Mouse (Mus musculus) gastrocnemius, adult 2 months (tissue): Measurements from ENCODE around the gene Ptpn13. TPM values are rescaled to one million over a fixed set of nuclear protein-coding genes. Genes with fewer than 3 reads are reported as not detected.
A peak's percentile ranks its signal among the peaks of the same experiment; 100 is the strongest.

Experiments used
- DNase-seq: peaks from one replicate; pipeline ENCODE4 v3.0.0; 2022
- H3K27ac ChIP-seq: fragments of 200-600 bp; 2 replicates; pipeline ENCODE4 v1.8.1; 2022; ENCODE audit warnings: mild to moderate bottlenecking
- H3K4me3 ChIP-seq: fragments of 200-600 bp; 2 replicates; pipeline ENCODE4 v1.8.1; 2022; ENCODE audit warnings: mild to moderate bottlenecking, moderate library complexity
- CTCF ChIP-seq: fragments of 200-600 bp; IDR thresholded peaks from 2 replicates; pipeline ENCODE4 v1.8.1; 2022; ENCODE audit warnings: antibody characterized with exemption, mild to moderate bottlenecking, moderate library complexity
- intact Hi-C: fragments of 180-260 bp; cut with DNase I; formaldehyde crosslinking; loops from one replicate; pipeline ENCODE4 v1.15.1; 2025
- total RNA-seq, 2 experiments: library from RNA; stranded (reverse); gene quantifications; 2 replicates each; pipeline ENCODE4 v1.2.3; 2021

Ptpn13 gene
- total RNA-seq, 2 experiments from 2014 or later: 1.9 to 2.9 TPM

DNA sequence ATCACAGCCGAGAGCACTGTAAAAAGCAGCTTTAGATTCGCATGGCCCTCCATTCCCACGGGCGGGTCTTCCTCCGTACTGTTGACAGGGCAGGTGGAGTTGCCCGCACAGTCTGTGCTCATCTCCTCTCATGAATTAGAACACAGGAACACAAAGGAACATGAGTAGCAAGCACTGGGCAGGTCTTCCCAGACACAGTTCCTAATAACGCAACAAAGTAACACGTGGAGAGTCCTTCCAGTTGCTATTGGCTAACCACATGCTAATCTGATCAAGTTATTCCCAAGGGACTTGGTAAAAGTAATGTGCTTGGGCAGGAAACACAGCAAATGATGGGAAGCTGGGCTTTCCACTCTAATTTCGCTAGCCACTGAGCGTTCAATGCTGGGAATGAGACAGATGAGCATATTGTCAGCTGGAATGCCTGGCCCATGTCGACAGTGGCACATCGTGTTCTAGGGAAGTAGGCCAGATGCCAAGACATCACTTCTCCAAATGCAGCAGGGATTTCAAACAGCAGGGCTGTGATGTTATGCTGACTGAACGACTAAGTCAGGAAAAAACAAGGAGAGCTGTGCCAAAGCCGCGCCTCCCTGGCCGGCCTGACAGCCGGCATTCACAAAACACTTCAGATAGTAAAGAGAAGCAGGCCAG, 204.2 kb downstream of the Ptpn13 start, which contains the start of gene Slc10a6:
TSS of gene Slc10a6 (minus strand) at position 293 of the 654 bp plus-strand sequence.
- Histone ChIP-seq H3K4me3 (peak within 1 kb of the TSS; percentile 65), H3K27ac (peak within 1 kb of the TSS; percentile 90)
- no peak for TF ChIP-seq CTCF
- intact Hi-C loops: no loop called here
- DNase-seq: peak; percentile 90

DNA sequence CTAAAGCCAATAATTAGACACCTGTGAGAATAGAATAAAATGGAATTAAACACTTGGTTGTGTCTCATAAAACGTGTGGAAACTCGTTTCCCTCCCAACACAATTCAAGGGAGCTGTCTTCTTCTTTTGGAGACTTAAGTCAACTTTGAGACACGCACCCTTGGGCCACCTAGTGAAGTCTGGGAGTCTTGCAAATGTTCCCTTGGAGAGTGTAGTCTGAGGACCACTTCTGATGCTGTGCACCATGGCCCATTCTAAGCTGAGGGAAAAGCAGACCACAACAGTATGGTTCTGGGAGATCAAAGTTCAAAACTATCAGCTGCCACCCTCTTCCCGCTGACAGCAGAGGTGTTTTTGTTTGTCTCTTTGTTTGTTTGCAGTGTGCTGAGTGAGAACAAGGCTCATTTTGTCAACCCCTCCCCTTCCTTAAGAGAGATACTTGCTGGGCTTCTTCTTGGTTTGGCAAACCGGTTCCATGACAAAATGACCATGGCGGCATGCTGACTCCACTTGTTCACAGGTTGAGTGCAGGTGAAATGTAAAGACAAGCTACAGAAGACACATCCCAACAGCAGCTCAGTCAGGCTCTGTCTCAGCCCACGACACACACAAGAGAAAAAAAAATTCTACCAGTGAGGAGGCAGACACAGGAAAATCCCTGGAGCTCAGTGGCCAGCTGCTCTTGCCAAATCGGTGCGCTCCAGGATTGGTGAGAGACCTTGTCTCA, 205.0 kb downstream of the Ptpn13 start:
- no peak for TF ChIP-seq CTCF
- peak overlapping the region; percentile 65 for H3K4me3 ChIP-seq
- H3K27ac ChIP-seq: peak overlapping the region; percentile 90
- intact Hi-C loops: no loop called here
- DNase-seq: no peak

DNA sequence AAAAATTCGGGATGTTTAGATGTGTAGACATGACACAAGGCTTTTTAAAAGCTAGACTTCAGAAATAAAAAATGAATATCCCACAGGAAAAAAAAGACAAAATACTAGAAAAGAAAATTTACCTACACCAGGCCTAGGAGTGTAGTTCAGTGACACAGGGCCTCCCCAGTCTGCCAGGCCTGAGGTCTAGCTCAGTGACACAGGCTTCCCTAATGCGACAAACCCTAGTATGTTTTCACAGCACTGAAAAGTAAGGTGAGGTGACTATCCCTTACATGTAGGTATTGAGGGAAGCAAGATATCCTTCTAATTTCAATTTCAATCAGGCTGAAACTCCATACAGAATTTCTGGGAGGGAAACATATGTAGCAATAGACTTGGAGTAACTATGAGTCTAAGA, 212.2 kb downstream of the Ptpn13 start:
- intact Hi-C loops: no loop called here
- DNase-seq: no peak
- Histone ChIP-seq H3K4me3 (no peak overlapping the region), H3K27ac (peak overlapping the region; percentile 28)
- no peak for TF ChIP-seq CTCF

DNA sequence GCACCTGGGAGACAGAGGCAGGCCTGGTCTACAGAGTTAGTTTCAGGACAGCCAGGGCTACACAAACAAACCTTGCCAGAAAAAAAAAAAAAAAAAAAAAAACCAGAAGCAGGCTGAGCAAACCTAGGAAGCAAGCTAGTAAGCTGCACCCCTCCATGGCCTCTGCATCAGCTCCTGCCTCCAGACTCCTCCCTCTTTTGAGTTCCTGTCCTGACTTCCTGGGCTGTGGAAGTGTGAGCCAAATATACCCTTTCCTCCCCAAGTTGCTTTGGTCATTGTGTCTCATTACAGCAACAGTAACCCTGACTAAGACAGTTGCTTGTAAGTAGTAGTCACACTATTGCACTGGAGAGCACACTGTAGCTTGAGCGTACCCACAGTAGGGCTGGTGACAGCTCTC, 219.2 kb downstream of the Ptpn13 start:
- DNase-seq: no peak
- intact Hi-C loops: no loop called here
- no peak overlapping the region for H3K27ac ChIP-seq
- no peak overlapping the region for H3K4me3 ChIP-seq
- TF ChIP-seq CTCF: no peak

DNA sequence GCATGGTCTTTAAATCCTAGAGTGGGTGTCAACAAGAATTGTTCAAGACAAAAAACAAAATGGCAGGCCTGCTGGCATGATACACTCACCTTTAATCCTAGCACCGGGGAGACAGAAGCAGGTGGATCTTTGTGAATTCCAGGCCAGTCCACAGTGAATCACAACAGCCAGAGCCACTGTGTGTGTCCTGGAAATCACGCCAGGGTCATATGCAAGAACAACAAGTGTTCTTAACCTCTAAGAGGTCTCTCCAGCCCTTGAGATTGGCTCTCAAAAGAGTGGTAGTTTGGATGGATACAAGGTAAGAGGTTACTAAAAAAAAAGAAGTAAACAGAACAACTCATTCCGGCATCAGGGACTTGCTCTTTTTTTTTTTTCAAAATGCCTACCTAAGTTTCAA, 222.3 kb downstream of the Ptpn13 start:
- intact Hi-C loops: no loop called here
- no peak for DNase-seq

More for the DNA sequence above, 222.3 kb downstream of the Ptpn13 start:
- Histone ChIP-seq H3K4me3 (no peak overlapping the region), H3K27ac (no peak overlapping the region)
- TF ChIP-seq CTCF: no peak

Other genes starting within 250 kb of the Ptpn13 start
- gene Mapk10, start 213.9 kb upstream of the Ptpn13 start, total RNA-seq: 1 to 10 TPM; 1.1 to 1.2 TPM
- 1 to 10 TPM in 1 of 2 experiments, under 1 TPM in 1; 0.89 to 3.5 TPM for gene Slc10a6, start 204.2 kb downstream of the Ptpn13 start, total RNA-seq
- under 1 TPM; 0.50 to 0.94 TPM for gene 1700016H13Rik, start 230.8 kb downstream of the Ptpn13 start, total RNA-seq